Mouse (Mus musculus) gastrocnemius, adult 2 months (tissue): ENCODE measurements around the gene Med16. TPM values are rescaled to one million over a fixed set of nuclear protein-coding genes. Genes with fewer than 3 reads are reported as not detected.

Source experiments
- DNase-seq: peaks from one replicate; pipeline ENCODE4 v3.0.0; 2022
- H3K27ac ChIP-seq: fragments of 200-600 bp; 2 replicates; pipeline ENCODE4 v1.8.1; 2022; ENCODE audit warnings: mild to moderate bottlenecking
- H3K4me3 ChIP-seq: fragments of 200-600 bp; 2 replicates; pipeline ENCODE4 v1.8.1; 2022; ENCODE audit warnings: mild to moderate bottlenecking, moderate library complexity
- CTCF ChIP-seq: fragments of 200-600 bp; IDR thresholded peaks from 2 replicates; pipeline ENCODE4 v1.8.1; 2022; ENCODE audit warnings: antibody characterized with exemption, mild to moderate bottlenecking, moderate library complexity
- intact Hi-C: fragments of 180-260 bp; cut with DNase I; formaldehyde crosslinking; loops from one replicate; pipeline ENCODE4 v1.15.1; 2025
- total RNA-seq, 2 experiments: library from RNA; stranded (reverse); gene quantifications; 2 replicates each; pipeline ENCODE4 v1.2.3; 2021

The Med16 gene
- total RNA-seq, 2 experiments from 2014 or later: 32.6 to 37.2 TPM

- Histone ChIP-seq H3K4me3 (no peak overlapping the region), H3K27ac (no peak overlapping the region)
- TF ChIP-seq CTCF: no peak
- intact Hi-C loops: no loop called here
- no peak for DNase-seq
These were observed 11.6 kb upstream of the Med16 start for GRCm38 (mm10) chr10:79920056-79920890.

- Histone ChIP-seq H3K27ac (no peak overlapping the region), H3K4me3 (no peak overlapping the region)
- no peak for DNase-seq
- intact Hi-C loops: no loop called here
- TF ChIP-seq CTCF: no peak
These were observed 10.6 kb upstream of the Med16 start for GRCm38 (mm10) chr10:79919251-79919849.

GRCm38 (mm10) chr10:79918231-79919078 is 9.7 kb upstream of the Med16 start:
- no peak for TF ChIP-seq CTCF
- Histone ChIP-seq H3K4me3 (peak overlapping the region; percentile 51), H3K27ac (peak overlapping the region; percentile 35)
- intact Hi-C loops: no loop called here
- no peak for DNase-seq

- TF ChIP-seq CTCF: no peak
- intact Hi-C loops: no loop called here
- DNase-seq: no peak
- peak overlapping the region; percentile 97 for H3K27ac ChIP-seq
- H3K4me3 ChIP-seq: peak overlapping the region; percentile 95
These were observed 8.9 kb upstream of the Med16 start for GRCm38 (mm10) chr10:79917532-79918100.

- TF ChIP-seq CTCF: no peak
- H3K27ac ChIP-seq: peak within 1 kb of the TSS; percentile 97
- DNase-seq: peak; percentile 93
- H3K4me3 ChIP-seq: peak within 1 kb of the TSS; percentile 95
- intact Hi-C loops: no loop called here
These were observed 8.2 kb upstream of the Med16 start, which contains the start of gene Kiss1r for GRCm38 (mm10) chr10:79916808-79917531. Gene Kiss1r, plus strand, starts transcription at chr10:79916971.

GRCm38 (mm10) chr10:79916081-79916480 is 7.4 kb upstream of the Med16 start:
- no peak for TF ChIP-seq CTCF
- peak overlapping the region; percentile 95 for H3K4me3 ChIP-seq
- peak overlapping the region; percentile 97 for H3K27ac ChIP-seq
- intact Hi-C loops: no loop called here
- DNase-seq: no peak

- intact Hi-C loops: no loop called here
- DNase-seq: no peak
- TF ChIP-seq CTCF: no peak
- Histone ChIP-seq H3K27ac (no peak overlapping the region), H3K4me3 (no peak overlapping the region; the same call in 1 of the 2 replicates)
These were observed 6.3 kb upstream of the Med16 start for GRCm38 (mm10) chr10:79914948-79915596.

GRCm38 (mm10) chr10:79914131-79914947 is 5.6 kb upstream of the Med16 start:
- Histone ChIP-seq H3K4me3 (no peak overlapping the region), H3K27ac (no peak overlapping the region)
- intact Hi-C loops: no loop called here

GRCm38 (mm10) chr10:79912412-79912811 is 3.7 kb upstream of the Med16 start:
- H3K4me3 ChIP-seq: no peak overlapping the region
- DNase-seq: no peak
- H3K27ac ChIP-seq: no peak overlapping the region
- no peak for TF ChIP-seq CTCF
- intact Hi-C loops: no loop called here

More at GRCm38 (mm10) chr10:79914131-79914947, 5.6 kb upstream of the Med16 start:
- TF ChIP-seq CTCF: no peak
- no peak for DNase-seq

- TF ChIP-seq CTCF: no peak
- no peak for DNase-seq
- intact Hi-C loops: no loop called here
- no peak within 1 kb of the TSS for H3K4me3 ChIP-seq
- peak within 1 kb of the TSS; percentile 100; the same call in 1 of the 2 replicates for H3K27ac ChIP-seq
These were observed 1.8 kb upstream of the Med16 start, which contains the start of gene Gm26602 for GRCm38 (mm10) chr10:79910556-79910955. Gene Gm26602, plus strand, starts transcription at chr10:79910856.
